Mouse (Mus musculus) lung, postnatal 0 days (tissue): Measurements from ENCODE around the gene Pdss2. TPM values are rescaled to one million over a fixed set of nuclear protein-coding genes. Genes with fewer than 3 reads are reported as not detected.
A peak's percentile ranks its signal among the peaks of the same experiment; 100 is the strongest.

ENCODE experiments used
- ATAC-seq: fragments of 200-750 bp; cut with Nextera tagmentation; 2 replicates; pipeline ENCODE4 v1.8.0; 2017; ENCODE audit warnings: moderate library complexity
- DNase-seq: peaks from one replicate; pipeline ENCODE4 v3.0.0-alpha.2; 2016; ENCODE audit warnings: low spot score
- H3K27ac ChIP-seq: fragments of 300-500 bp; sonication (generic); 2 replicates; pipeline ENCODE4 v1.5.1; 2014; ENCODE audit warnings: antibody characterized with exemption, mild to moderate bottlenecking, low read length, mixed read lengths
- H3K27me3 ChIP-seq: fragments of 300-500 bp; sonication (generic); replicated peaks from 2 replicates; pipeline ENCODE4 v1.6.1; 2014; ENCODE audit warnings: low read length, mixed read lengths; ENCODE audit not compliant: insufficient read depth
- H3K36me3 ChIP-seq: fragments of 300-500 bp; sonication (generic); 2 replicates; pipeline ENCODE4 v1.6.1; 2014; ENCODE audit warnings: low read length, mixed read lengths; ENCODE audit not compliant: insufficient read depth
- H3K4me1 ChIP-seq: fragments of 300-500 bp; sonication (generic); 2 replicates; pipeline ENCODE4 v1.6.1; 2014; ENCODE audit warnings: antibody characterized with exemption, low read depth, low read length, mixed read lengths; ENCODE audit not compliant: insufficient read depth
- H3K4me2 ChIP-seq: fragments of 300-500 bp; sonication (generic); replicated peaks from 2 replicates; pipeline ENCODE4 v1.6.1; 2014; ENCODE audit warnings: low read depth, mild to moderate bottlenecking, low read length, moderate library complexity, mixed read lengths
- H3K4me3 ChIP-seq: fragments of 300-500 bp; sonication (generic); 2 replicates; pipeline ENCODE4 v1.5.1; 2014; ENCODE audit warnings: low read depth, low read length
- H3K9ac ChIP-seq: fragments of 300-500 bp; sonication (generic); replicated peaks from 2 replicates; pipeline ENCODE4 v1.6.1; 2014; ENCODE audit warnings: low read depth, mild to moderate bottlenecking
- H3K9me3 ChIP-seq: fragments of 300-500 bp; sonication (generic); 2 replicates; pipeline ENCODE4 v1.6.1; 2016; ENCODE audit warnings: low read length, mixed read lengths
- CTCF ChIP-seq: IDR thresholded peaks from 2 replicates; pipeline ENCODE4 v1.5.1; 2016; ENCODE audit warnings: antibody characterized with exemption, mild to moderate bottlenecking
- EP300 ChIP-seq: IDR thresholded peaks from 2 replicates; pipeline ENCODE4 v1.6.1; 2016; ENCODE audit warnings: antibody characterized with exemption, mild to moderate bottlenecking, control low read depth
- WGBS: fragments of 180-500 bp; shearing (Covaris S2); extraction: QIAGEN DNeasy Blood & Tissue Kit; methylation state at CpG from one replicate; pipeline ENCODE4 v1.1.7; 2014; 5-methylcytosine and 5-hydroxymethylcytosine counted together
- polyA plus RNA-seq: library from polyadenylated mRNA; unstranded; fragments of >200 nt; fragmentation: Nextera tagmentation; extraction: Ambion mirVana; gene quantifications from 2 replicates; pipeline ENCODE4 v1.2.1, GENCODE M21; 2015

Pdss2 gene
- polyA plus RNA-seq, 1 experiment from 2014 or later, result 4.5 TPM

- Histone ChIP-seq H3K9ac (peak overlapping the region; percentile 77), H3K36me3 (no peaks in the 10 kb centered on the region), H3K4me2 (peak overlapping the region; percentile 100), H3K4me1 (peaks cover 9% of the 10 kb centered on the region; the same call in 1 of the 2 replicates), H3K27me3 (no peaks in the 10 kb centered on the region), H3K27ac (peak overlapping the region; percentile 91), H3K9me3 (no peaks in the 10 kb centered on the region), H3K4me3 (peak overlapping the region; percentile 84)
- TF ChIP-seq CTCF (peak; percentile 58), EP300 (no peak)
- 0% methylated on average over 46 of the region's 103 CpGs for WGBS
- ATAC-seq (peak; percentile 92), DNase-seq (peak; percentile 95)
Observed at GRCm38 (mm10) chr10:43479436-43480157, 258.3 kb downstream of the Pdss2 start.

- no peaks in the 10 kb centered on the region for H3K27me3 ChIP-seq
- H3K9me3 ChIP-seq, result no peaks in the 10 kb centered on the region
- H3K9ac ChIP-seq, result peak overlapping the region; percentile 77
- DNase-seq (no peak), ATAC-seq (no peak)
- H3K4me3 ChIP-seq, result peak overlapping the region; percentile 84
- TF ChIP-seq EP300 (no peak), CTCF (no peak)
- H3K4me2 ChIP-seq, result peak overlapping the region; percentile 100
- WGBS, result 7% methylated on average over 13 of the region's 13 CpGs
- peak overlapping the region; percentile 91 for H3K27ac ChIP-seq
- H3K36me3 ChIP-seq, result no peaks in the 10 kb centered on the region
- H3K4me1 ChIP-seq, result peaks cover 9% of the 10 kb centered on the region; the same call in 1 of the 2 replicates
Observed at GRCm38 (mm10) chr10:43480227-43480849, 259.1 kb downstream of the Pdss2 start.

GRCm38 (mm10) chr10:43481179-43481578 is 259.9 kb downstream of the Pdss2 start:
- Histone ChIP-seq H3K4me1 (peaks cover 9% of the 10 kb centered on the region; the same call in 1 of the 2 replicates), H3K4me2 (no peak overlapping the region), H3K27me3 (no peaks in the 10 kb centered on the region), H3K9me3 (no peaks in the 10 kb centered on the region), H3K4me3 (no peak overlapping the region), H3K9ac (no peak overlapping the region), H3K27ac (no peak overlapping the region), H3K36me3 (no peaks in the 10 kb centered on the region)
- TF ChIP-seq CTCF, result no peak
- TF ChIP-seq EP300, result no peak
- ATAC-seq, result no peak
- DNase-seq, result no peak
- WGBS, result 44% methylated on average over 4 of the region's 4 CpGs

- H3K9me3 ChIP-seq, result no peaks in the 10 kb centered on the region
- 96% methylated on average over 5 of the region's 5 CpGs for WGBS
- peaks cover 9% of the 10 kb centered on the region; the same call in 1 of the 2 replicates for H3K4me1 ChIP-seq
- no peak overlapping the region for H3K9ac ChIP-seq
- no peak for TF ChIP-seq CTCF
- TF ChIP-seq EP300, result no peak
- H3K36me3 ChIP-seq, result no peaks in the 10 kb centered on the region
- no peak overlapping the region for H3K4me2 ChIP-seq
- H3K4me3 ChIP-seq, result no peak overlapping the region
- ATAC-seq (no peak), DNase-seq (no peak)
- H3K27ac ChIP-seq, result no peak overlapping the region
- H3K27me3 ChIP-seq, result no peaks in the 10 kb centered on the region
Observed at GRCm38 (mm10) chr10:43482021-43482420, 260.7 kb downstream of the Pdss2 start.

GRCm38 (mm10) chr10:43483426-43483995 is 262.2 kb downstream of the Pdss2 start:
- Histone ChIP-seq H3K9me3 (no peaks in the 10 kb centered on the region), H3K9ac (no peak overlapping the region), H3K4me2 (no peak overlapping the region; the same call in 1 of the 2 replicates), H3K4me1 (peaks cover 4% of the 10 kb centered on the region; the same call in 1 of the 2 replicates), H3K27me3 (no peaks in the 10 kb centered on the region), H3K36me3 (no peaks in the 10 kb centered on the region), H3K4me3 (no peak overlapping the region), H3K27ac (peak overlapping the region; percentile 39)
- TF ChIP-seq EP300 (no peak), CTCF (no peak)
- 33% methylated on average over 9 of the region's 9 CpGs for WGBS
- no peak for ATAC-seq
- DNase-seq, result peak; percentile 51

GRCm38 (mm10) chr10:43485751-43486268 is 264.5 kb downstream of the Pdss2 start:
- no peak for DNase-seq
- 73% methylated on average over 6 of the region's 6 CpGs for WGBS
- ATAC-seq, result no peak
- H3K9ac ChIP-seq, result no peak overlapping the region
- H3K4me1 ChIP-seq, result 0 out of 2 replicates have a peak, but pooled peaks cover 4% of the 10 kb centered on the region
- no peak for TF ChIP-seq EP300
- no peak for TF ChIP-seq CTCF
- no peaks in the 10 kb centered on the region for H3K36me3 ChIP-seq
- H3K4me2 ChIP-seq, result no peak overlapping the region
- H3K9me3 ChIP-seq, result no peaks in the 10 kb centered on the region
- H3K4me3 ChIP-seq, result no peak overlapping the region
- H3K27ac ChIP-seq, result no peak overlapping the region
- no peaks in the 10 kb centered on the region for H3K27me3 ChIP-seq
